ENCODE assay signal across 8 mouse cellular contexts in the genomic region with DNA sequence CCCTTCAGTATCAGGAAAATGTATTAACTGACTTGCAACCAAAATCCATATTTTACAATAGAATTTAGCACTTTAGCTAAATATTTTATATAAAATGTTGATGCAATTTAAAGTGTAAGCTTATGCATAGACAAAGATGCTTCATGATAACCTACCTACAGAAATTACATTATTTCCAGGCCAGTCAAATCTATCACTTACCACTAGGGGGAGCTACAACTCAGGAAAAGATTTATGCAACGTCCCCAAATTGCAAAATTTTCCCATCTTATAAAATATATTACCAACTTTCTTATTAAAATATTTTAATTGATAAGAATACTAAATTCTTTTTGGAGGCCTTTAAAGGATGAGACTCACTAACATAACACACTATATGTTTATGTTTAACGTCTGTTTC.
DNase-seq lines count a peak whose midpoint lies in the region; ATAC-seq and TF ChIP-seq lines count a peak whose summit lies in the region.
"Had no signal": no experiment of that assay in that cellular context is flagged by ENCODE, and none has a peak within 500 bp of the region (broad histone marks: within the 10 kb centered on the region; RNA-seq: fewer than 3 reads in every experiment).

No protein-coding gene starts in this region.

- H3K9me3 ChIP-seq in kidney, embryonic 15.5 days (replicated peaks), result no peaks in the 10 kb centered on the region
- H3K9me3 ChIP-seq: embryonic facial prominence, embryonic 15.5 days had no signal

- H3K27ac ChIP-seq in kidney, adult 2 months (ENCODE audit: insufficient read depth, low read depth, low read length), result no peak overlapping the region
- H3K27ac ChIP-seq in kidney, embryonic 15.5 days, result no peak overlapping the region
- H3K27ac ChIP-seq: embryonic facial prominence, embryonic 15.5 days had no signal

- no peaks in the 10 kb centered on the region for H3K36me3 ChIP-seq in kidney, adult 2 months (ENCODE audit: control insufficient read depth, insufficient read depth, low read length)
- H3K36me3 ChIP-seq in kidney, embryonic 15.5 days, result no peaks in the 10 kb centered on the region

- WGBS in kidney, adult 2 months, result 30% methylated on average over 2 of the region's 2 CpGs
- WGBS in kidney, embryonic 15.5 days, result 47% methylated on average over 2 of the region's 2 CpGs

- no peak overlapping the region for H3K4me3 ChIP-seq in kidney, adult 2 months (ENCODE audit: insufficient read depth, low read depth, low read length)
- H3K4me3 ChIP-seq in kidney, embryonic 15.5 days (replicated peaks), result no peak overlapping the region
- H3K4me3 ChIP-seq: embryonic facial prominence, embryonic 15.5 days had no signal

- no peak overlapping the region for H3K9ac ChIP-seq in kidney, embryonic 15.5 days
- H3K9ac ChIP-seq: embryonic facial prominence, embryonic 15.5 days had no signal

- no peak overlapping the region for H3K4me2 ChIP-seq in kidney, embryonic 15.5 days
- H3K4me2 ChIP-seq: embryonic facial prominence, embryonic 15.5 days had no signal

- DNase-seq in kidney, adult 2 months, result peak; percentile 40
- peak; percentile 47 for DNase-seq in 416B (ENCODE audit: low read depth)
- DNase-seq in CD4-positive helper T cell, adult 2 months (ENCODE audit: low read depth, low spot score), result peak; percentile 20
- peak; percentile 15 for DNase-seq in embryo, embryonic 9.5 days (ENCODE audit: extremely low spot score)
- no peak for DNase-seq in spleen, postnatal 14 days (ENCODE audit: low spot score in 2 of 2)

- no peaks in the 10 kb centered on the region for H3K4me1 ChIP-seq in kidney, adult 2 months (ENCODE audit: control insufficient read depth, insufficient read depth, low read length)
- no peaks in the 10 kb centered on the region for H3K4me1 ChIP-seq in kidney, embryonic 15.5 days
- H3K4me1 ChIP-seq: embryonic facial prominence, embryonic 15.5 days had no signal

- no peak for TF ChIP-seq CTCF in kidney, adult 2 months (conservative IDR thresholded peaks at IDR 0.05; ENCODE audit: insufficient read depth, insufficient read length, low read depth, low read length)

- ATAC-seq in kidney, embryonic 15.5 days (replicated peaks; ENCODE audit: low FRiP score), result no peak
- ATAC-seq in frontal cortex, adult (ENCODE audit: low TSS enrichment), result no peak

- no peak for TF ChIP-seq POLR2A in kidney, adult 2 months (IDR thresholded peaks at IDR 0.05; ENCODE audit: low read depth, low read length)

- no peaks in the 10 kb centered on the region for H3K27me3 ChIP-seq in kidney, adult 2 months (replicated peaks; ENCODE audit: control insufficient read depth, insufficient read depth, low read length)
- no peaks in the 10 kb centered on the region for H3K27me3 ChIP-seq in kidney, embryonic 15.5 days
- H3K27me3 ChIP-seq: embryonic facial prominence, embryonic 15.5 days had no signal

Comparison
In these comparisons a context has a peak if more than half of its experiments do, and no peak if none do; other contexts are left out.
1. DNase-seq: peak in kidney, adult 2 months (single experiment), 416B (single experiment), CD4-positive helper T cell, adult 2 months (single experiment) and embryo, embryonic 9.5 days (single experiment); none in spleen, postnatal 14 days (0 of 2).